Mouse (Mus musculus): ENCODE measurements around the gene Ski. TPM values are rescaled to one million over a fixed set of nuclear protein-coding genes. Genes with fewer than 3 reads are reported as not detected.

The Ski gene
- polyA plus RNA-seq, 1 experiment from 2014 or later, result 10.0 TPM

GRCm38 (mm10) chr4:155246691-155247105, 24.3 kb upstream of the Ski start:
- Histone ChIP-seq H3K4me1 (peaks cover 36% of the 10 kb centered on the region), H3K4me3 (replicated peaks) (no peak overlapping the region), H3K4me2 (no peak overlapping the region), H3K27ac (replicated peaks) (peak overlapping the region; percentile 73), H3K27me3 (replicated peaks) (no peaks in the 10 kb centered on the region), H3K36me3 (no peaks in the 10 kb centered on the region), H3K9me3 (replicated peaks) (no peaks in the 10 kb centered on the region), H3K9ac (replicated peaks) (no peak overlapping the region; the same call in 1 of the 2 replicates)
- WGBS, result 57% methylated on average over 12 of the region's 12 CpGs
- ATAC-seq (ENCODE audit: low FRiP score), result no peak

- Histone ChIP-seq H3K9me3 (replicated peaks) (no peaks in the 10 kb centered on the region), H3K4me3 (replicated peaks) (no peak overlapping the region), H3K9ac (replicated peaks) (no peak overlapping the region; the same call in 1 of the 2 replicates), H3K36me3 (no peaks in the 10 kb centered on the region), H3K27ac (replicated peaks) (peak overlapping the region; percentile 73), H3K27me3 (replicated peaks) (no peaks in the 10 kb centered on the region), H3K4me2 (no peak overlapping the region), H3K4me1 (peaks cover 28% of the 10 kb centered on the region)
- no peak for ATAC-seq (ENCODE audit: low FRiP score)
- WGBS, result 61% methylated on average over 6 of the region's 6 CpGs
These were observed 23.5 kb upstream of the Ski start for GRCm38 (mm10) chr4:155245770-155246492.

DNA sequence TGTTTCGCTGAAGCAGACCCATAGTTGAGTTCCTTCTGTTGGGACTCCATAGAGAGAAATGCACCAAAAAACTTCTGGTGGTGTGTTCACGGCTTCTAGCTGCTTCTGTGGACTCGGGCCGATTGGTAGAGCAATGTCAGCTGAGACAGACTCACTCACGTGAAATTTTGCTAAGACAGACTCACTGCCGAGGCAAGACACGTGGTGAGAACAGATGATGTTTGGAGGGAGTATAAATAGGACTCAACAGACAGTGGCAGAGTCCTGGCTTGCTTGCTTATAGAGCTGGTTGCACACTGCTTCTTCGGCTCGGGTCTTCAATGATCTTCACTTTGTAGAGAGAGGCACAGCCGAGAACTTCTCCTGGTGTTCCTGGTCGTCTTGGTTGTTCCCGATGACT, 20.8 kb upstream of the Ski start:
- Histone ChIP-seq H3K27ac (replicated peaks) (no peak overlapping the region), H3K36me3 (no peaks in the 10 kb centered on the region), H3K4me1 (peaks cover 13% of the 10 kb centered on the region), H3K9me3 (replicated peaks) (no peaks in the 10 kb centered on the region), H3K4me2 (no peak overlapping the region), H3K4me3 (replicated peaks) (no peak overlapping the region), H3K9ac (replicated peaks) (no peak overlapping the region), H3K27me3 (replicated peaks) (no peaks in the 10 kb centered on the region)
- 86% methylated on average over 12 of the region's 12 CpGs for WGBS
- ATAC-seq (ENCODE audit: low FRiP score), result no peak

GRCm38 (mm10) chr4:155242292-155242691, 19.9 kb upstream of the Ski start:
- H3K4me1 ChIP-seq, result peaks cover 18% of the 10 kb centered on the region
- H3K36me3 ChIP-seq, result no peaks in the 10 kb centered on the region
- WGBS, result 94% methylated on average over 5 of the region's 5 CpGs
- no peak overlapping the region for H3K4me3 ChIP-seq (replicated peaks)
- no peaks in the 10 kb centered on the region for H3K9me3 ChIP-seq (replicated peaks)
- H3K9ac ChIP-seq (replicated peaks), result no peak overlapping the region
- no peak for ATAC-seq (ENCODE audit: low FRiP score)
- no peaks in the 10 kb centered on the region for H3K27me3 ChIP-seq (replicated peaks)
- H3K27ac ChIP-seq (replicated peaks), result no peak overlapping the region
- H3K4me2 ChIP-seq, result no peak overlapping the region

GRCm38 (mm10) chr4:155241789-155242188, 19.4 kb upstream of the Ski start:
- no peak for ATAC-seq (ENCODE audit: low FRiP score)
- H3K4me2 ChIP-seq, result no peak overlapping the region
- H3K27ac ChIP-seq (replicated peaks), result no peak overlapping the region
- WGBS, result 82% methylated on average over 9 of the region's 9 CpGs
- H3K9ac ChIP-seq (replicated peaks), result no peak overlapping the region
- H3K27me3 ChIP-seq (replicated peaks), result no peaks in the 10 kb centered on the region
- H3K4me3 ChIP-seq (replicated peaks), result no peak overlapping the region
- H3K4me1 ChIP-seq, result peaks cover 19% of the 10 kb centered on the region
- no peaks in the 10 kb centered on the region for H3K9me3 ChIP-seq (replicated peaks)
- no peaks in the 10 kb centered on the region for H3K36me3 ChIP-seq

GRCm38 (mm10) chr4:155239494-155239893, 17.1 kb upstream of the Ski start:
- Histone ChIP-seq H3K4me1 (peaks cover 30% of the 10 kb centered on the region), H3K4me2 (no peak overlapping the region), H3K9ac (replicated peaks) (no peak overlapping the region), H3K9me3 (replicated peaks) (no peaks in the 10 kb centered on the region), H3K36me3 (no peaks in the 10 kb centered on the region), H3K27me3 (replicated peaks) (no peaks in the 10 kb centered on the region), H3K4me3 (replicated peaks) (no peak overlapping the region), H3K27ac (replicated peaks) (no peak overlapping the region)
- no peak for ATAC-seq (ENCODE audit: low FRiP score)
- 50% methylated on average over 6 of the region's 6 CpGs for WGBS

DNA sequence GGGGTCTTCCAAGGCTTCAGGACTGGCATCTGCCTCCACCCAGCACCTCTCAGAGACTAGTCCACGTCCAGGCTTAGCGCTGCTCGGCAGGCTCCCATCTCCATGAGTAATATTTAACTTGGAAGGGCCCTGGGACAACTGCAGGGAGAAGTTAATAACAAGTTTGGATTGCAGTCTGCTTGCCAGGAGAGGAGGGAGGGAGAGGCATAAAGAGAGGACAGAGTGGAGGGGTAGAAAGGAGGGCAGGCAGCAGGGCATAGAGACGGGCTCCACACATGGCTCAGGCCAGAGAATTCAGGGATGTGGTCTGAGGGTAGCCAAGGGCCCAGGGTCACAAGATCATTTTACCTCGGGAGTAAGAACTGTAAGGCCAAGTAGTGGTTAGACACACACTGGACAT, 15.9 kb upstream of the Ski start:
- ATAC-seq (ENCODE audit: low FRiP score), result no peak
- no peaks in the 10 kb centered on the region for H3K27me3 ChIP-seq (replicated peaks)
- H3K9ac ChIP-seq (replicated peaks), result no peak overlapping the region
- H3K9me3 ChIP-seq (replicated peaks), result no peaks in the 10 kb centered on the region
- H3K36me3 ChIP-seq, result no peaks in the 10 kb centered on the region
- no peak overlapping the region for H3K4me3 ChIP-seq (replicated peaks)
- peaks cover 42% of the 10 kb centered on the region for H3K4me1 ChIP-seq
- no peak overlapping the region for H3K4me2 ChIP-seq
- WGBS, result 63% methylated on average over 5 of the region's 5 CpGs
- no peak overlapping the region for H3K27ac ChIP-seq (replicated peaks)

- Histone ChIP-seq H3K9ac (replicated peaks) (no peak overlapping the region), H3K27me3 (replicated peaks) (no peaks in the 10 kb centered on the region), H3K4me2 (no peak overlapping the region), H3K36me3 (no peaks in the 10 kb centered on the region), H3K27ac (replicated peaks) (peak overlapping the region; percentile 88), H3K4me3 (replicated peaks) (no peak overlapping the region), H3K9me3 (replicated peaks) (no peaks in the 10 kb centered on the region), H3K4me1 (peaks cover 44% of the 10 kb centered on the region)
- WGBS, result 80% methylated on average over 12 of the region's 12 CpGs
- ATAC-seq (ENCODE audit: low FRiP score), result no peak
These were observed 14.5 kb upstream of the Ski start for GRCm38 (mm10) chr4:155236737-155237385.

GRCm38 (mm10) chr4:155235311-155236119, 13.1 kb upstream of the Ski start:
- Histone ChIP-seq H3K27ac (replicated peaks) (peak overlapping the region; percentile 88), H3K36me3 (no peaks in the 10 kb centered on the region), H3K4me2 (peak overlapping the region; percentile 42), H3K4me1 (peaks cover 44% of the 10 kb centered on the region), H3K9ac (replicated peaks) (peak overlapping the region; percentile 24; the same call in 1 of the 2 replicates), H3K27me3 (replicated peaks) (no peaks in the 10 kb centered on the region), H3K9me3 (replicated peaks) (no peaks in the 10 kb centered on the region), H3K4me3 (replicated peaks) (no peak overlapping the region)
- peak; percentile 81 for ATAC-seq (ENCODE audit: low FRiP score)
- WGBS, result 14% methylated on average over 18 of the region's 18 CpGs

GRCm38 (mm10) chr4:155234371-155235310, 12.2 kb upstream of the Ski start:
- H3K36me3 ChIP-seq, result no peaks in the 10 kb centered on the region
- H3K27me3 ChIP-seq (replicated peaks), result no peaks in the 10 kb centered on the region
- H3K27ac ChIP-seq (replicated peaks), result peak overlapping the region; percentile 88
- ATAC-seq (ENCODE audit: low FRiP score), result peak; percentile 14; the same call in 1 of the 2 replicates
- H3K4me3 ChIP-seq (replicated peaks), result no peak overlapping the region
- WGBS, result 62% methylated on average over 8 of the region's 8 CpGs
- H3K4me2 ChIP-seq, result peak overlapping the region; percentile 42
- peaks cover 44% of the 10 kb centered on the region for H3K4me1 ChIP-seq
- H3K9me3 ChIP-seq (replicated peaks), result no peaks in the 10 kb centered on the region
- peak overlapping the region; percentile 24 for H3K9ac ChIP-seq (replicated peaks)

DNA sequence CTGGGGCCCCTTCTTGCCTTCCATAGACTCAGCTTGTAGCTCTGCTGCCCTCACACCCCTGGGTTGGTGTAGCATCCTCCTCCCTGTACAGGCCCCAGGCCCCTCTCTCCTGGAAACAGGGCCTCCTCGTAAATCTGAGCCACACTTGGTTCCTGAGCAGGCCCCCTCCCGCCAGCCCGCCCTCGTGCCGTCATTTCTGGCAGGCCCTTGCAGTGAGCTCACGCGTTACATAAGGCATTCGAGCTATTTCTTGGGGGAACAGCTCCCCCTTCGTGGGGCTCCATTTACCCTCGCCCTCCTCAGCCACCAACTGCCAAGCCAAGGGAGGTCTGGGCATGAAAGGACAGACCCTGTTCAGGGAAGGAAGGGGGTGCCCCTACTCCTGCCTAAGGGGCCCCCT, 11.5 kb upstream of the Ski start:
- 9% methylated on average over 10 of the region's 10 CpGs for WGBS
- Histone ChIP-seq H3K27me3 (replicated peaks) (no peaks in the 10 kb centered on the region), H3K36me3 (no peaks in the 10 kb centered on the region), H3K4me3 (replicated peaks) (no peak overlapping the region), H3K4me2 (0 out of 2 replicates have a peak overlapping the region, but pooled peaks have one; percentile 1), H3K9ac (replicated peaks) (peak overlapping the region; percentile 17; the same call in 1 of the 2 replicates), H3K9me3 (replicated peaks) (no peaks in the 10 kb centered on the region), H3K27ac (replicated peaks) (peak overlapping the region; percentile 88), H3K4me1 (peaks cover 44% of the 10 kb centered on the region)
- ATAC-seq (ENCODE audit: low FRiP score), result peak; percentile 46
